Mouse (Mus musculus) embryo, embryonic 10 days (tissue): ENCODE measurements at regions not wholly inside any gene's neighbourhood (a gene's known extent, or its start where the extent isn't known, plus 50 kb on each side); places are given as distances from the start of the nearest gene placed in this dataset.
A peak's percentile ranks its signal among the peaks of the same experiment; 100 is the strongest.

Experiments used
- DNase-seq: peaks from one replicate; pipeline ENCODE4 v3.0.0-alpha.2; 2015; ENCODE audit warnings: low spot score

- DNase-seq = no peak
Measured at GRCm38 (mm10) chr12:77589416-77589815, 351.5 kb downstream of the Fut8 start.

GRCm38 (mm10) chr12:77594092-77594491, 356.2 kb downstream of the Fut8 start:
- no peak for DNase-seq

GRCm38 (mm10) chr12:77594657-77595056, 356.7 kb downstream of the Fut8 start:
- DNase-seq = no peak

GRCm38 (mm10) chr12:77595821-77596220, 357.9 kb downstream of the Fut8 start:
- DNase-seq = no peak

- no peak for DNase-seq
Measured at GRCm38 (mm10) chr12:77596676-77597075, 358.8 kb downstream of the Fut8 start.

- peak; percentile 74 for DNase-seq
Measured at GRCm38 (mm10) chr12:77597627-77598333, 359.9 kb downstream of the Fut8 start.

- no peak for DNase-seq
Measured at GRCm38 (mm10) chr12:77598334-77598715, 360.4 kb downstream of the Fut8 start.

GRCm38 (mm10) chr12:77599391-77599790, 361.5 kb downstream of the Fut8 start:
- DNase-seq = no peak

- no peak for DNase-seq
Measured at GRCm38 (mm10) chr12:77603832-77604501, 366.0 kb downstream of the Fut8 start.

- no peak for DNase-seq
Measured at GRCm38 (mm10) chr12:77617552-77617951, 379.6 kb downstream of the Fut8 start.

GRCm38 (mm10) chr12:77622243-77622642, 384.3 kb downstream of the Fut8 start:
- DNase-seq = no peak

- DNase-seq = peak; percentile 13
Measured at GRCm38 (mm10) chr12:77624323-77624722, 386.4 kb downstream of the Fut8 start.

- DNase-seq = no peak
Measured at GRCm38 (mm10) chr12:77628358-77628850, 390.5 kb downstream of the Fut8 start.

GRCm38 (mm10) chr12:77633981-77634650, 396.2 kb downstream of the Fut8 start:
- no peak for DNase-seq

GRCm38 (mm10) chr12:77638266-77638665, 400.3 kb downstream of the Fut8 start:
- no peak for DNase-seq

GRCm38 (mm10) chr12:77642336-77642735, 404.4 kb downstream of the Fut8 start:
- no peak for DNase-seq

- DNase-seq = no peak
Measured at GRCm38 (mm10) chr12:77647841-77648240, 409.9 kb downstream of the Fut8 start.

- DNase-seq = no peak
Measured at GRCm38 (mm10) chr12:77654282-77654681, 416.4 kb downstream of the Fut8 start.

- no peak for DNase-seq
Measured at GRCm38 (mm10) chr12:77657060-77657459, 419.1 kb downstream of the Fut8 start.

GRCm38 (mm10) chr12:77657878-77658277, 420.0 kb downstream of the Fut8 start:
- DNase-seq = peak; percentile 77

GRCm38 (mm10) chr12:77663180-77663579, 425.3 kb downstream of the Fut8 start:
- DNase-seq = no peak

GRCm38 (mm10) chr12:77663665-77664374, 425.9 kb downstream of the Fut8 start:
- no peak for DNase-seq
